Mouse (Mus musculus): ENCODE measurements around the gene Prap1.
A peak's percentile ranks its signal among the peaks of the same experiment; 100 is the strongest.

The Prap1 gene

DNA sequence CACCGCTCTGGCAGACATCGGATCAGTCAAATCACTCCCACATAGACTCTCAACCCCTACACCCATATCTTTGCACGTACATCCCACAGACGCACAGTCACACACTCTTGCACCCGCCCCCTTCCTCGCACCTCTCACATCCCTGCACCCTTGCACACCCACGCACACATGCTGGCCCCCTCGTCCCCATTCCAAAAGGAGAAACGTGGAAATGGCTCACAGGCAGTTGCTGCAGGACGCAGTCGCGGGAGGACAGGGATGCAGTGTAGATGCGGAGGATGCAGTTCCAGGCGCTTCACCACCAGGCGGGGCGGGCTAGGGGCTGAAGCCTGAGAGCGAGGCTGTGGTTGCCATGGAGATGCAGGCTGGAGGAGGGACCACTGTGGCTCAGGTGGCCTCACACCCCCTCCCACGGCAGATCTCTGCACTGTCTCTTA is 10.9 kb upstream of the Prap1 start, which contains the start of gene Caly:
Gene Caly (minus strand): TSS at position 307 of the 437 bp plus-strand sequence.
- no peak for DNase-seq (ENCODE audit: low read depth)

GRCm38 (mm10) chr7:140090601-140091000 is 2.6 kb upstream of the Prap1 start:
- no peak for DNase-seq (ENCODE audit: low read depth)

- no peak for DNase-seq (ENCODE audit: low read depth)
Measured at GRCm38 (mm10) chr7:140094954-140095353, 1.8 kb downstream of the Prap1 start.

DNA sequence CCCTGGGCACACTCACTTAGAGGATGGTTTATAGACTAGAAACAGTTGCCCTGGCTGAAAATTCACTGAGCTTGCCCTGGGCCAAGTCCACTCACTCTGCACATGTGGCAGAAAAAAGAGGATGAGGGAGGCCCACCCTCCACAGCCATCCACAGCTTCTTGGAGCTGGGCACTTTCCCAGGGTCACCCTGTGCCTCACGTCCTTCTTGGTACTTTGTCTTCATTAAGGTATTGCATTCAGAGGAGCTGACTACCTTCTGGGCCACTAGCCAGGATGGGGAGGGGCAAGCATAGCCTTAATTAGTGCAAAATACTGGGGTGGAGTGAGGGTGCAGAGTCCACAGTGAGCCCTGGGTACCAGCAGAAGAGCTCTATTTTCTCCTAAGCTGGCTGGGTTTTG is 2.4 kb downstream of the Prap1 start:
- no peak for DNase-seq (ENCODE audit: low read depth)

- DNase-seq (ENCODE audit: low read depth): no peak
Measured at GRCm38 (mm10) chr7:140096055-140096454, 2.9 kb downstream of the Prap1 start.

- DNase-seq (ENCODE audit: low read depth): peak; percentile 70
Measured at GRCm38 (mm10) chr7:140098466-140098865, 5.3 kb downstream of the Prap1 start.

DNA sequence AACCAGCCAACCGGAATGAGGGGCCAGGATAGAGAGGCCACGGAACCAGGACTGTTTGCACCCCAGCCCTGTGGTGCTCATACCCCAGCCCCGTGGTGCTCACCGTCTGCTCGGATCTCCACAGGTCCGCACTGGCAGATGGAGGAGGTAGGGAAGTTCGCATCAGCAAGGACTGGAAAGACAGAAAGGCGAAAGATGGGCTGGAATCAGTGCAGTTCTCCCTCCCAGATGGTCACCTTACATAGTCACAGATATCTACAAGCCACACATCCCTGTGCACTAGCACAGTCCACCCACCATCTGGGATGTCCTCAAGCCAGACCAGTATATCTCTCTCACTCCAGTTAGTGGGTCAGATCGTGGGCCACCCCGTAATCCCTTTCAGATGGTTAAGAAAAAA is 8.3 kb downstream of the Prap1 start:
- no peak for DNase-seq (ENCODE audit: low read depth)

DNA sequence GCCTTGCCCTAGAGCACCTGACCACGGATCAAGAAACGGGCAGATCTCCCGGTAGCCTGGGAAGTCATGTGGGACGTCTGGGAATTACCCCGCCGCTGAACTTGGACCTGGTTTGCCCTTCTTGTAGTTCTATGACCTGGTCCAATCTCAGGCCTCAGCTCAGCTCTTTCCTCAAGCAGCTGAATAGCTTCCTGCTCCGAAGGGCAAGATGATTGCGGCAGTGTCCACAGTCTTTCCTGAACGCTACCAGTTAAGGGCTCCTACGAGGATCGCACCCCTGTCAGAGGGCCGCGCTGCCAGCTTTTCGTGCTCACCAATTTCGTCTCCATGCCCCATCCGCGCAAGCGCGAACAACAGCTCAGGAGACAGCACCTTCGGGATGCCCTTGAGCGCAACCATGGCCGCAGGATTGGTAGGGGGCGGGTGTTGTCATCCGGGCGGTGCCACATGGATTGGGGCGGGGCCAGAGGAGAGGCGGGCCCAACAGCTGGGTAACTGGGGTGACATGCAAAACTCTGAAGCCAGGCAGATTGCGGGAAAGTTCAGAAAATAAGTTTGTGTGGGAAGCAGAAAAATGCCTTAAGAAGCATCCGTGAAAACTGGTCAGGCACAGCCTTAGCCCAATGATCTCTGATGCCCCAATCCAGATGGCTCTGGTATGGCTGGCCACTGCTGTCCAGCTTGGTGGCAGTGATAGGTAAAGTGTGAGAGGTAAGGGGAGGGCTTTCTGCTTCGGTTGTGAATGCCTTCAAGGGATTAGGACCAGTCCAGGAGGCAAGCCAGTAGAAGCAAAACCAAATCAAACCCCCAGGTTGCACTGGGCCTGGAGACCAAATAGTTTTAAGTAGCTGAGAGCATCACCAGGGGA is 9.0 kb downstream of the Prap1 start, which contains the start of gene Fuom:
Gene Fuom (minus strand): TSS at position 449 of the 868 bp plus-strand sequence.
- no peak for DNase-seq (ENCODE audit: low read depth)

GRCm38 (mm10) chr7:140104009-140104408 is 10.8 kb downstream of the Prap1 start:
- DNase-seq (ENCODE audit: low read depth): no peak

GRCm38 (mm10) chr7:140111943-140112342 is 18.7 kb downstream of the Prap1 start:
- no peak for DNase-seq (ENCODE audit: low read depth)

DNA sequence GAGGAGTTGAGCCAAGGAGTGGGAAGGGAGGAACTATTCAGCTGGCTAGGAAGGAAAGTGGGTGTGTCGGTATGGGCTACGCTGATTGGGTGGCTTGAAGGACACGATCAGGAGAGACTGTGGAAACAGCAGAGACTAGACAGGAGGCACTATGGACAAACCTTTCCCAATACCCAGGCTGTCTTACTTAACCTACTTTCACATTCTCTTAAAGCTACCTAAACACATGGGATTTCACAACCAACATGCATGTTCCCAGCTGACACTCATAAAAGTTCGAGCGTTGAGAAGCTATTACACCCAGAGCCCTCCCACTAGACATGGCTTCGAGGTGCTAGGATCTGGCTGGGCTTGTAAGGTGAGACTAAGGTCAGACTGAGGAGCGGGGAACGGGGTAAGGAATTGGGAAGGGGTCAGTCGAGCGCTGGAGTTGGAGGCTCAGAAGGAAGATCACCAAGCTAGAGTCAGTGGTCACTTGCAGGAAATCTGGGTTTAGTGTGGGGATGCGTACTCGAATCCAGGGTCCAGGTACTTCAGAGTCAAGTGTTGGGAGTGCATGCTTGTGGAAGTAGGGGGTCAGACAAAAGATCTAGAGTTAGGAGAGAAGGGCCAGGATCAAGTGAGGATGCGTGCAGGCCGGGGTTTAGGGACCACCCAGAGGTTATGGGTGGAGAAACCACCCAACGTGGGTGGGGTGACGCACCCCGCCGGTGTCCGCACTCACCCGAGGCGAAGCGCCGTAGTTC is 22.6 kb downstream of the Prap1 start, which contains the start of gene Paox:
Gene Paox (plus strand): TSS at position 217 of the 746 bp plus-strand sequence.
- DNase-seq (ENCODE audit: low read depth): peak; percentile 87

DNA sequence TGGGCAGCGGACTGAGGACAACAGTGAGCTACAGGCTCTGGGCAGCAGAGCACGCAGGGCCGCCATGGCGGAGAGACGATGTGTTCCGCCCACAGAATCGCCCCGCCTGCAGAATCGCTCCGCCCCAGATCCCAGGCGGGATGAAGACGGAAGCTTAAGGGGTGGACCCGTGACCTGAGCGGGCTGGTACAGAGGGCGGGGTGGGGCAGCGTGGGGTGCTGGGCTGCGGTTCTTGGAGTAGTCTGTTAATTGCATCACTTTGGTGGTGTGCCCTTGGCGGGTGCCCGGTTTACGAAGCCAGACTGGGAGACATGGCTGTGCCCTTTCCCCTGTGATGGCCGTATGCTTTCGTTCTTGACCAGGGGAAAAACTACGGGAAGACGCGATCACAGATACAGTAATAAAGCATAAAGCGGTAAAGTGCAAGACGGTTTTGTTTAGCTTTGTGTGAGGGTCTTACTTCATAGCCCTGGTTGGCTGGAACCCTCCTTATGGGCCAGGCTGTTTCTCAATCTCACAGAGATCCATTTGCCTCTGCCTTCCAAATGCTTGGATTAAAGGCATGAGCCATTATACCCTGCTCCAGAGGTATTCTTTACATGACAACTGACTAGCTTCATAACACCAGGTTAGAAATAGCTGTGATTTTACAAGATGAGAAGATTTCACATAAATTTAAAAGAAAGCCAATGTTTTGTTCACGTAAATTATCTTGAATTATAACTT is 23.3 kb downstream of the Prap1 start, which contains the start of gene Echs1:
Gene Echs1 (minus strand): TSS at position 148 of the 726 bp plus-strand sequence.
- peak; percentile 96 for DNase-seq (ENCODE audit: low read depth)

DNA sequence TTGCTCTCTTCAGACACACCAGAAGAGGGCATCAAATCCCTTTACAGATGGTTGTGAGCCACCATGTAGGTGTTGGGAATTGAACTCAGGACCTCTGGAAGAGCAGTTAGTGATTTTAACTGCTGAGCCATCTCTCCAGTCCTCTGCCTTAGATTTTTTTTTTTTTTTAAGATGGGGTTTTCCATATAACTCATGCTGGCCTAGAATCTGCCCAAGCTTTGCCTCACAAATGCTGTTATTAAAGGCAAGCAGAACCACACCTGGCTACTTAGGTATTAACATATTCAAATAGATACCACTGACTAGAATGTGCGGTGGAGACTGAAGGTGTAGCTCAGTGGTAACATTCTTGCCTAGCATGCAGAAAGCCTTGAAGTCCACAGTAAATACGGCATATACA is 27.3 kb downstream of the Prap1 start:
- no peak for DNase-seq (ENCODE audit: low read depth)

- peak; percentile 93 for DNase-seq (ENCODE audit: low read depth)
Measured at GRCm38 (mm10) chr7:140121338-140121910, 28.2 kb downstream of the Prap1 start.

DNA sequence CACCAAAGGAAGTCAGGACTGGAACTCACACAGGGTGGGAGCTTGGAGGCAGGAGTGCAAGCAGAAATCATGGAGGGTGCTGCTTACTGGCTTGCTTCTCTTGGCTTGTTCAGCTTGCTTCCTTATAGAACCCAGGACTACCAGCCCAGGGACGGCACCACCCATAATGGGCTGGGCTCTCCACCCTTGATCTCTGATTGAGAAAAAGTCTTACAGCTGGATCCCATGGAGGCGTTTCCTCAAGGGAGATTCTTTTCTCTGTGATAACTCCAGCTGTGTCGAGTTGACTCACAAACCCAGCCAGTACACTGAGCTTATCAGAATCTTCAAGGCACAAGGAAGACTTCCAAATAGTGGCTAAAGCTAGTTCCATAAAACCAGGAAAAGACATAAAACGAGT is 29.6 kb downstream of the Prap1 start:
- peak; percentile 48 for DNase-seq (ENCODE audit: low read depth)

DNA sequence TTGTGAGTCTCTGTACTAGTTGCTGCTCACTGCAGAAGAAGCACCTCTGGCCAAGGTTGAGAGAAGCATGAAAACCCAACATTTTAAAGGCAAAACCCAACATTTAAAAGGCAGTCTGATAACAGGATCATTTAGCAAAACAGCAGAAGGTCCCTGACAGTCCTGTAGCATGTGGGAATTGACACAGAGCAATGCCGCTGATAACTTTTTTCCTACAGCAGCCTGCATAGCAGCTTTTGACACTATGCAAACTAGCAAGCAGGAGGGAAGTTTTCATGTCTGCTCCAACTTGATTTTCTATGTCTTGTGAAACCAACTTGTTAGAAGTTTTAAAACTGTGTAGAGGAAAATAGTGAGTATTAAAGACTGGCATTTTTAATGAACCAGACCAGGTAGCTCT is 31.2 kb downstream of the Prap1 start:
- no peak for DNase-seq (ENCODE audit: low read depth)

- DNase-seq (ENCODE audit: low read depth): peak; percentile 97
Measured at GRCm38 (mm10) chr7:140125278-140126021, 32.3 kb downstream of the Prap1 start.

- no peak for DNase-seq (ENCODE audit: low read depth)
Measured at GRCm38 (mm10) chr7:140126022-140126350, 32.8 kb downstream of the Prap1 start.

DNA sequence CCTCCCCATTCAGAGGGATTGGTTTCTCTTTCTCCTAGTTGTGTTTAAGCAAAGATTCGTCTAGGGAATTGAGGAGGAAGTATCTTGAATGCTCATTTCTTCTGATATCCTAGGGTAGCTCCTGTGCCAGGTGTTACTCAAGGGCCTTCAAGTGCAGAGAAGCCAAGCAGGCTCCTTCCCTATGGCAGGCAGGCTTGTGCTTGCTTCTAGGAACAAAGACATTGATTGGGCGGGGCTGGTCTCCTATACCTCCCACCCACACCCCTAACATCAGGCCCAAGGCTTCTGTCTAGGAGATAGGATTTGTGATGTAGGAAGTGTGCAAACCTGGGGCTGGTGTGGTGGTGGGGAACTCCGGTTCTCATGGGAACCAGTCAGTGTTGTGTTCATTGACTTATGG is 33.7 kb downstream of the Prap1 start:
- DNase-seq (ENCODE audit: low read depth): no peak

DNA sequence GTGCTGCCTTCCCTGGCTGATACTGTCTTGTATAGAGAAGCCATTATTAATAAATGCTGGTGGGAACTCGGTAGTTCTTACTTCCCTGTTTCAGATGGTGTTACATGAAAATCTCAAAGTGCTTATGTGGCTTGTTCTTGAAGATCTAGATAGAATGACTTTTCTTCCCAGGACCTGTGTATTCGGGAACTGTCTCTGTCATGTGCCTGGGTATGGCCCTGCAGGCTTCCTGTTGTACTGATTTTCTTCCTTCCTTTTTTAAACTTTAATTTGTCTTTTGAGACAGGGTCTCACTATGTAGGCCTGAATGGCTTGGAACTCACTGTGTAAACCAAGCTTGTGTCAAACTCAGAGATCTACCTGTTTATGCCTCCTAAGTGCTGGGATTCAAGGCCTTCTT is 34.7 kb downstream of the Prap1 start:
- no peak for DNase-seq (ENCODE audit: low read depth)

DNA sequence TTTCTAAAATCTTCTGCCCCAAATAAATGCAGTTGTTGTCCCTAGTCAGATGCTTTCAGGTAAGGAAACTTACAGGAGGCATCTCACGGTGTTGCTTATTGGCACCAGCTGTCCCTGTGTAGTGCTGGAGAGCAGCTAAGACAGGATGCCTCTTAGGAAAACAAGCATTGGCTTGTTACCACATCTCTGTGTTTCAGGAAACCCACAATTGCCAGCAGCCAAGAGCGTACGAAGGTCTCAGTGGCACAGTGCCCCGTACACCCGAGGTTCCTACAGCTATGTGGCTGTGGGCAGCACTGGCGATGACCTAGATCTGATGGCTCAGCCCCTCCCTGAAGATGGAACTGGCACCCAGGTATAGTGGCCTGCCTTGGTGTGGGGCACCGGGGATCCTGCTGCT is 39.0 kb downstream of the Prap1 start:
- DNase-seq (ENCODE audit: low read depth): peak; percentile 85
